Mouse (Mus musculus): ENCODE measurements around the gene Snd1. TPM values are rescaled to one million over a fixed set of nuclear protein-coding genes. Genes with fewer than 3 reads are reported as not detected.

Snd1 gene
- polyA plus RNA-seq, 1 experiment: 82.6 TPM

DNA sequence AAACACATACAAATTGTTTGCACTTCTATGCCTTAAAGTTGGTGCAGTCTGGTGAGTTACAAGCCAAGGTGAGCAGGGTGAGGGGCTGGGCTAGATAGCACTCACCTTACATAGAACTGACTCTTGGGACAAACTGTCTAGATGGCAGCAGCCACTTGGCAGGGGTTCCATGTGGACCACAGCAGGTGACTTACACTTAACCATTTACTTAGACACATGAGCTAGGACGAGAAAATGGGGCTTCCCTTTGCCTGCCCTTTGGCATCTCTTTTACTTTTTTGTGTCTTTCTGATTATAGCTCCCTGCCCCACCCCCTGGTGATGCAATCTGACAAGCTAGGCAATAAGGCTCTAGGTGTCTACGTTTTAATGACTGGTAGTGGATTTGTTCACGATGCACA, 274.3 kb downstream of the Snd1 start:
- TF ChIP-seq GATA1 (IDR thresholded peaks at IDR 0.05; ENCODE audit: low read length): no peak

DNA sequence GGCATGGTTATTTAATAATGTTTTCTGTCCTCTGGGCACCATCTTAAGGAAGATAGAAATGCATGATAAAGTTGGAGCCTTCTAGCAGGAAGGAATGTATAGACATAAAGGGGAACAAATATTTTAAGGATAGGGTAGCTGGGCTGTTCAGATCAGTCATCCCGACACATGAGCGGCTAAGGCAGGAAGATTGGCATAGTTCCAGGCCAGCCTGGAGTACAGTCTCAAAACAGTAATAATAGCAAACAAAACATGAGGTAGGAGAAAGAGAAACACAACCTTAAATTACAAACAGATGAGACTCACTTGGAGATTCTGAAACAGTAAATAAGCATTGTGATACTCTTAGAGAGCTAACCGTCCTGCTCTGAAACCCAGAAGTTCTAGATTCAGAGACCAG, 276.2 kb downstream of the Snd1 start:
- no peak for TF ChIP-seq GATA1 (IDR thresholded peaks at IDR 0.05; ENCODE audit: low read length)

DNA sequence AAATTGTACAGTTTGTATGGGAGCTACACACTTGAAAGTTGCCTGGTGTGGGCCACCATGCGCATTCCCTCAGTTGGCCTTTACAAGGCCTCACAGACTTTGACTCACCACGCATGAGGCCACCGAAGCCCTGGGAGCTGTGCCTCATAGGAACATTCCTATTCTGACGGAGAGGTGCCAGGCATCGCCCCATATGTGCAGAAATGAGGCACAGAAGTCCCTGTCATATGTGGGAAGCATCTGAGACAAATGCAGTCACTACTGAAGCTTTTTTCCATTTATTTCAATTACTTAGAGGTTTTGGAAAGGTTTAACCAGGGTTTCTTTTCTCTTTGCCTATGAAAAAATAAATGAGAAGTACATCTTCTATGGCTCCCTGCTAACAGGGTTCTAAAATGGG, 278.3 kb downstream of the Snd1 start:
- TF ChIP-seq GATA1 (IDR thresholded peaks at IDR 0.05; ENCODE audit: low read length): no peak

DNA sequence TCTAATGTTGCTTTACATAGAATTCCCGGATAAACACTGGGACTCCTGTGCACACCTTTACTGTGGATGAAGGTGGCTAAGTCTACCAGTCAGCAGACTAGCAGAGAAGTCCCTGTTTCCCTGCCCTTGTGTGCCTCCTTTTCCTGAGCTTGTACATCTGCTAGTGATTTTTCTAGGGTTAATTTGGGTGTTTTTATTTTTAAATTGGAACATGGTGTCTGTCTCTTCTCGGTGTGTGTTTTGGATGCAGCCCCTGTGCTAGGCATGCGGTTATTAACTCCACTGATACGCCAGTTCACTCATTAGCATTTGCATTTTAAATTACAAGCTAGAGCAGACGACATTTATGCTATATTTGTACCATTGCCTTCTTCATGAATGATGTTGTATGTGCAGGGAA, 278.7 kb downstream of the Snd1 start:
- TF ChIP-seq GATA1 (IDR thresholded peaks at IDR 0.05; ENCODE audit: low read length): no peak

DNA sequence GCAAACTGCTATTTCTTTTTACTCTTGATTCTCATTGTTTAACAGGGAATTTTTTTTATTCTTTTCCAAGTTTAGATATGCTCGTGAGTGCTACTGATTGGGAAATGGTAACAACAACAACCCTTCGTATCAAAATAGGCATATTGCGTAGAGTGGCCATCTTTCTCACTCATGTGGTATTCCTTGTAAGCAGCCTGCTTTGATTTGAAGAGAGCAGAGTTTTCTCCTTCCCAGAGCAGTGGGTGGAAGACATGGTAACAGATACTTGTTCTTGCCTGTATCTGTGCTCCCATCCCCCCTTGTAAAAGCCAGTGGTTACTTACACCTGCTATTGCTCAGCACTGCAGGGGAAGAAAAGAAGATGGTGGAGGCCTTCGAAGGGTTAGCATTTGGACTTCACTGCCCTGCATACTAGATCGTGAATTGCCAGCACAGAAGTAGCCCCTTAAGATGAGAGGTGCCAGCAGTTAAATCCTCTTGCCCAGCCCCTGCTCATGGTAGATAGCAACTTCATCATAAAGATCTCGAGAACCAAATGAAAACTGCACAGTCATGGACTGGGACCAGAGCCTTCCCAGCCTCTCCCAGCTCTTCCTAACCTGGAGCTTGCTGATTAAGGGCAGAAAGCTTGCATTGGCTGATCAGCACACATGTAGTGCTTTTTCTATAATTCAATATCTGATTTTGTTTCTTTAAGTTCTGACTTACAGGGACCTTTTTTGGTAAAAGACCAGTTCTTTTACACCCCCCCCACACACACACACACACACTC, 279.4 kb downstream of the Snd1 start:
- TF ChIP-seq GATA1 (IDR thresholded peaks at IDR 0.05; ENCODE audit: low read length): peak; percentile 33

DNA sequence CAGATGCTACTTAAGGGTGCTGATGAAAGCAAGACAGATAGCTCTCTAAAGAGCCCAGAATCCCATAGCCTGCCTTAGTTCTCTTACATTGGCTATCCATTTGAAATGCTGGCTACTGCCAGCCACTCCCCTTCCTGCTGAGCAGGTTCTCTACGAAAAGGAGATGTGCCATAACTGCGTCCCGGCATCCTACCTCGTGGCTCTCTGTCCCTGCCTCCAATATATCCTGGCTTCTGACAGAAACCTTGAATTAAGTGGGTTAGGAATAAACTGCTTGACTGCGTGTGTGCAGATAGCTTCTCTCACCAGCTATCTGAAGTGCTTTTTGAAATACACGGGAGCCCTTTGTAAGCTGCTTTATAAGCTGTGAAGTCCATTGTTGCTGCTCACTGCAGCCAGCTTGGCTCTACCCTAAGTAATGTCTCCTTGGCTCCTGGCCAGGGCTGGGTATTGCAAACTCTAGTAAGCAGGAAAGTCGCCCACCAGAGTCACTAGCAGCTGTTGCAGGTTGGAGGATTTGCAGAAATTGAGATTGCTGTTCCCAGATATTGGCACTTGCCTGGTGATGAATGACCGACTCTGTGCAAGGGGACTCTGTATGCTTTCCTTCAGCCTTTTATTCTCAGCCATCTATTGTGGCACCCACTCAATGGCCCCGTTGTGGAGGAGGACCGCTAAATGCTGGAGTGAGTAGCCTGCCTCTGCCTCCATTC, 281.5 kb downstream of the Snd1 start:
- TF ChIP-seq GATA1 (IDR thresholded peaks at IDR 0.05; ENCODE audit: low read length): no peak

DNA sequence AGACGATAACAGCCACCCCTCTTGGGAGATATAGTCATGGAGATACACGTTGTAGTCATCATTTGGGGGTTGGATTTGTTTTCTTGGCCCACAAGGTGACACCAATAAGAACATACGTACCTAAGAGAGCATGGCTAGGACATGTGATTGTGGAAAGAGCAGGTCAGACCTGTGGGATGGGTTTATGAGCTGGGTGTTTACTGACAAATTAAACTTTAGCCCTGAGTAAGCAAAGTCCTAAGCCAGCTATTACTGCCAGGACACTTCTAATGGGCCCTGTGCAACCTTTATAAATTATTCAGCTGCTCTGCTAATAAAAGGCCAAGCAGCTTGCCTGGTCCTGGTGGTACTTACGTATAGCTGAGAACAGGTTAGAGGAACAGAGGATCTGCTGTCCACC, 283.4 kb downstream of the Snd1 start:
- TF ChIP-seq GATA1 (IDR thresholded peaks at IDR 0.05; ENCODE audit: low read length): no peak

DNA sequence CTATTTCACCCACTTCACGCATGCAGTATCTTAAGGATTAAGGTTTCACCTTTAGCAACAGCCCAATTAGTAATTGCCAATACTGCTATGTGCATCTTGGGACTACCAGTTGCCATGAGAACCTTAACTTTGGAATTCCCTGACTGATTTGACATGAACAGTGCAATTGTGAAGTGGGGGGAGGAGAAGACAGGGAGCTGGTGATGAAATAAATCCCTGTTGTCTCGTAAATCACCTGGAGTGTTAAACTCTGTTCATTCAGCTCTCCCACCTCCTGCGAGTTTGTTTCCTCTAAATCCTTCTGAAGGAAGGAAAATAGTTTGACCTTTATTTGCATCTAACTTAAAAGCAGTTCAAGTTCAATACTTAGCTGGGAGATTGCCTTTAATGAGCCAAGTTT, 286.8 kb downstream of the Snd1 start:
- TF ChIP-seq GATA1 (IDR thresholded peaks at IDR 0.05; ENCODE audit: low read length): no peak

DNA sequence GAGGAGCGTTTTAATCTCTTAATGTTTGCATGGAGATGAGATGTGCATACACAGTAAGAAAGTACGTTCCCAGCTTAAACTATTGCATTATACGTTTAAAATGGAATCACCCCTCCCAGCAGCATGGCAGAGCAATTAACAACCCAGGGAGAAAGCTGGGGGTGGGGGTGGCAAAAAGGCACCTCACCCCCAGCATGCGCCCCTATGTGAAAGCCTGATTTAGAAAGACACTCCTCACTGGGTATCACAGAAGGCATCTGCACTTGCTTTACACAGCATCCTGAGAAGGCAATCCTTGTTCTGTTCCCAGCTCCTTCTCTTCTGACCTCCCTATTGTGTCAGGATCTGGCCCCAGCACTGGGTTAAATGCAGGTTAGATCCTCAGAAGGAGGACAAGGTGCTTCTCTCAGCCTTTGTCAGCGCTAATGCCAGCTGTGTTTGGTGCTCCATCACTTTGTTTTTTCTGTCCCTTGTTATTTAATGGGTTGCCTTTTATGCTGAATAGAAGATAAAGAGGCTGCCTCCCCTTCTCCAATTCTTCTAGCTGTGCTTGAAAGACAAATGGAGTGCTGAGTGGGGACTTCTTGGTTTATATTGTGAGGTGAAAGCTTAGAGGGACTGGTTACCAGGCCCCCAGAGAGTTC, 287.3 kb downstream of the Snd1 start:
- no peak for TF ChIP-seq GATA1 (IDR thresholded peaks at IDR 0.05; ENCODE audit: low read length)

DNA sequence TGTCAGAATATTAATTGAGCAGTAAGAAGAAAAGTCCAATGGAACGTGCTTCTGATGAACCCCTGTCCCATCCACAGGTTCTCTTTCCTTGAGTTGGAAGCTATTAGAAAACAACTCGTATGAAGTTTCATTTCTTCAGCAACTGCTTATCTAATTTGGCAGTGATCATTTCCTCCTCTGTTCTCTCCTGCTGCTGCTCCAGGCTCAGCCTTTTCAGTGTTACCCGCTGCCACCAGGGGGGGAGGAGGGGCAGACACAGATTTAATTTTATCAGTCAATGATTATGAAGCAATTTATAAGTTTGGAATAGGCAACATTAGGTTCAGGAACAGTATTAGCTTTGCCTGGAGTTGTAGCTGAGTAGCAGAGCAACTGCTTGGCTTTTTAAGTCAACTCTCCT, 291.7 kb downstream of the Snd1 start:
- no peak for TF ChIP-seq GATA1 (IDR thresholded peaks at IDR 0.05; ENCODE audit: low read length)

DNA sequence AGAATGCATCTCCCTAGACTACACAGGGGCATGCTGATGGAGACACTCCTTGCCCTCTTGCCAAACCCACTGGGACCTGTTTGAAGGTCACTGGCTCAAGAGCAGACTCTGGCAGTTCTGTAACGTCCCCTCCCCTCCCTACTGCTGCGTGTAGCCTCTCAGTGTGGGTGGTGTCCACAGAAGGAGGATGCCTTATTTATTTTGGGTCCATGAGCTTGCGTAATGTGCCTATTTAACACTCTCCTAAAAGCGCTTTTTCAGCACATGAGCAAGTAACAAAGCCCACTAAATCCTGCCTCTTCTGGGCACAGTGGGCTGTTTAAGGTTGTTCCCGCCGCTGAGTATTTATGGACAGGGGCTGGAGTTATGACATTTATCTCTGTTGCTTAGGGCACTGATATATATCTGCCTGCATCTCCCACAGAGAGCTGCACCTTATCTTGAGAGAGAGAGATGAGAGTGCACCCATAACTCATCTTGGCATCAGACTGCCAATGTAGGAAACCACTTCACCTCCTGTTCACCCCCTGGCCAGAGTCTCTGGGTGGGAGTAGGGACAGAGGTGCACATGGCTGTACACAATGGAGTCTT, 293.0 kb downstream of the Snd1 start:
- no peak for TF ChIP-seq GATA1 (IDR thresholded peaks at IDR 0.05; ENCODE audit: low read length)

DNA sequence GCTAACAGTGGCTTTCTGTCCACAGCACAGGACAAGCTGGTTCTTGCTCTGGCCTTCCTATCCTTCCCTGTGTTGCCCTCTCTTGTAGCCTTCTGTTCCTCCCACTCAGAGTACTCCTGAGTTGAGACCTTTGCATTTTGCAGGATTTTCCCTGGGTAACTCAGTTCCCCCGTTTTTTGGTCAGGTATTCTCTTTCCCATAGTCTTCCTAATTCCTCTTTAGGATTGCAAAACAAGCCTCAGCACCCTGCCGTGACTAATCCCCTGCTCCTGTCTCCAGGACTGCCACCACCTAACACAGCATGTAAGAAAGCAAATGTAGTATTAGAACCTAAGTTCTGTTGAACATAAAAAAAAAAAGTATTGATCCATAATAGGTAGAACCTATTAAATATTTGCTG, 296.4 kb downstream of the Snd1 start:
- no peak for TF ChIP-seq GATA1 (IDR thresholded peaks at IDR 0.05; ENCODE audit: low read length)

DNA sequence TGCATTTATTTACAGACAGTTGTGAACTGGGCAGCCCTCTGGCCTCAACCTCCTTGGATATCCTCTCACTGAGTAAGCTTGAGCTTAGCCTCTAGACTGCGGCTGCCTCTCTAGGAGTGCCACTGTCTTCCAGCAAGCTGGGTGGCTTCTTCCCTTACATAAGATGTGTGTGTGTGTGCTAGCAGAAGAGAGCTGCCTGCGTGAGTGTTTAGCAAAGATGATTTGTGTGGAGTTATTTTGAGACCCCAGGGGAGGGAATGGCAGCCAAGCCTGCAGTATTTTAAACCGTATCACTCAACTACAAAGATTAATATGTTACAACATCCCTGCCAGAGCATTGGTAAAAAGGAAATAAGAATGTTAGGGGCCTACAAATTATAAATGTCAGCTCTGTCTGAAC, 306.8 kb downstream of the Snd1 start:
- no peak for TF ChIP-seq GATA1 (IDR thresholded peaks at IDR 0.05; ENCODE audit: low read length)

DNA sequence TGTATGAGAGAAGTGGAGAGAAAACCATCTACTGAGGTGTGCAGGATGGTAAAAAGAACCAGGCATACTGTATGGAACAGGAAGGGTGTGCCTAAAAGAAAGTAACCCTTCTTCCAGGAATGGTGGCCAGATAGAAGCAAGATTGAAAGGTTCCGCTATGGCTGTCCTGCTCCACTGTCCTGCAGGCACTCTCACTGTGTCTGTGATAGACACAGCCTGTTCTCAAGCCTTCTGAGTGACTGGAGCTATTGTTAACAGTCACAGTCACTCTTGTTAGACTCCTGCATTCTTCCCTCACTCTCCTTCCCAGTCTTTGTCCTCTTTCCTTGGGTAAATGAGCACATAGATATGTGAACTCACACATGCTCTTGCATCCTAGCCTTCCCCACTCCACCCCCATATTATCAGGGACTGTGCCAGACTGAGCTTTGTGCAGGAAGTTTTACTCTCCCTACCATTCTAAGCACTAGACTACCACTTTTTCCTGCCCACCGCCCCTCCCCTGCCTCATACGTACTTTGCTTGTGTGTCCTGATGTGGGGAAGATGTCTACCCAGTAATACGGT, 308.2 kb downstream of the Snd1 start:
- no peak for TF ChIP-seq GATA1 (IDR thresholded peaks at IDR 0.05; ENCODE audit: low read length)

DNA sequence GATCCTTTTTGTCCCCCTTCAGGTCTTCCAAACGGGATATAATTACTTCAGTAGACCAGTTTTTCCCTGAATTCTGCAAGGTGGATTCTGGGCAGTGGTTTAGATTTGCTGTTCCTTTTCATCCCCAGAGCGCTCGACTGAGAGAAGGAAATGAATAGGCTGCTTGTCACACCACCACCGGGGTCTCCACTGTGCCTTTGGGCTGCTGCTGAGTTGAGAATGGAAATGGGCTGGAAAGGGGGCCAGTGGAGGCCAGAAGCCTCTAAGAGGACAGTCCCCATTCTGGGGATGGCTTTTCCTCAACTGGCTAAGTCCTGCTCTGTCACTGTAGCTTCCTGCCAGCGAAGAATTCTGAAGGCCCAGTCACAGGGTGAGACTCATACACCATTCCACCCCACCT, 309.0 kb downstream of the Snd1 start:
- no peak for TF ChIP-seq GATA1 (IDR thresholded peaks at IDR 0.05; ENCODE audit: low read length)

DNA sequence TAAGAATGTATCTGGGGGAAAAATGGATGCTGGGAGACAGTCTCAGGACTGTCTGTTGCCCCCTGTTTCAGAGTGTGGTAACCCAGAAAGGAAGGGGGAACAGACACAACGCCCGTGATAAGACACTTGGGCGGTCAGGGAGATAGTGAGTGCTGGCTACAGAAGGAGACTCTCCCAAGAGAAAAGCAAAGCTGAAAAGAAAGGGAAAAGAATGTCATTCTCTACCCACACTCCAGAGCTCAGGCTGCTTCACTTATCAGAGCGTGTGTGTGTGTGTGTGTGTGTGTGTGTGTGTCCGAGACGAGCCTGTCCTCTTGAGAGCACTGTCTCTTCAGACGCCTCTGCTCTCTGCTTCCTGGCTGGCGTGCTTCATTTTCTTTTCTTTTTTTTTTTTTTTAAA, 310.8 kb downstream of the Snd1 start:
- no peak for TF ChIP-seq GATA1 (IDR thresholded peaks at IDR 0.05; ENCODE audit: low read length)
